Mouse (Mus musculus): Measurements from ENCODE around the gene Gm7579. TPM values are rescaled to one million over a fixed set of nuclear protein-coding genes. Genes with fewer than 3 reads are reported as not detected.
"Not testable (repeated sequence)": the region's sequence is repeated elsewhere in the genome, so short reads cannot be mapped to it uniquely, and the experiment has no call there.

Gene Gm7579
- polyA plus RNA-seq, 2 experiments, result not detected

DNA sequence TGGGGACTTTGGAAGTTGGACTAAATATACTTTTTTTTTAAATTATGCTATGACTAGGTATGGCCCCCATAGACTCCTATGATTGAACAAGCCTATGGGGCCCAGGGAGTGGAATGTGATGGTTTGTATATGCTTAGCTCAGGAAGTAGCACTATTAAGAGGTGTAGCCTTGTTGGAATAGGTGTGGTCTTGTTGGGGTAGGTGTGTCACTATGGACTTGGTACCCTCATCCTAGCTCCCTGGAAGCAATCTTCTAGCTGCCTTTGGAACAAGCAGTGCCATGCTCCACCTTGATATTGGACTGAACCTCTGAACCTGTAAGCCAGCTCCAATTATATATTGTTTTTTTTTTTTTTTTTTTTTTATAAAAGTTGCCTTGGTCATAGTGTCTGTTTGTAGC lies 6.2 kb upstream of the Gm7579 start:
- ATAC-seq (ENCODE audit: insufficient read depth), result no peak

DNA sequence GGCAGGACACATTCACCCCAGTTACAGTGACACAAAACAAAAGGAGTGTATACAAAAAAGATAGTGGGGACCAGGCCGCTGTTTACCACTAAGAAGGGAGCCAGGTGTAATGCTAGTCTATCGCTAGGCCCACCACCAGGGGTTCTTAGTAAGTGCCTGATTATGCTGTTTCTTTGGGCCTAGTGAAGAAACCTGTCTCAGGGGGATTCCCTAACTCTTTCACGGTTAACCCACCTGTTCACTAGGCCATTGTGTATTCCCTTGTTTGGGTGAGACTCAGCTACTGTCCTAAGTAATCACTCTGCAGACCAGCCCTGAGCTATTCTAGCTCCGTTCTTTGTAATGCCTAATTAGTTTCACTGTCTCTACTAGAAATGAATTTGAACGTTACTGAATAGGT lies 4.8 kb upstream of the Gm7579 start:
- not testable (repeated sequence) for H3K9me3 ChIP-seq (ENCODE audit: control insufficient read depth, low read length); DNase-seq (ENCODE audit: low read depth in 3 of 3, low spot score in 3 of 3); H3K27ac ChIP-seq; H3K4me2 ChIP-seq (ENCODE audit: low read depth); H3K4me3 ChIP-seq (ENCODE audit: insufficient read depth in 1 of 2, low read depth in 2 of 2, low read length in 2 of 2); H3K9ac ChIP-seq (replicated peaks); H3K36me3 ChIP-seq (replicated peaks; ENCODE audit: control insufficient read depth, insufficient read depth, low read depth); ATAC-seq (ENCODE audit: insufficient read depth); H3K4me1 ChIP-seq (replicated peaks; ENCODE audit: control insufficient read depth in 2 of 2, insufficient read depth in 2 of 2, low read length in 1 of 2); H3K27me3 ChIP-seq (ENCODE audit: control insufficient read depth, insufficient read depth, low read length)
- 55% methylated on average over 5 of the region's 5 CpGs for WGBS (ENCODE audit: insufficient replicate concordance)

More for the DNA sequence above, 6.2 kb upstream of the Gm7579 start:
- Histone ChIP-seq H3K9ac (replicated peaks) (no peak overlapping the region), H3K27ac (no peak overlapping the region), H3K4me3 (ENCODE audit: insufficient read depth in 1 of 2, low read depth in 2 of 2, low read length in 2 of 2) (no peak overlapping the region), H3K9me3 (ENCODE audit: control insufficient read depth, low read length) (no peaks in the 10 kb centered on the region), H3K4me2 (ENCODE audit: low read depth) (no peak overlapping the region), H3K4me1 (replicated peaks; ENCODE audit: control insufficient read depth in 2 of 2, insufficient read depth in 2 of 2, low read length in 1 of 2) (no peaks in the 10 kb centered on the region), H3K36me3 (replicated peaks; ENCODE audit: control insufficient read depth, insufficient read depth, low read depth) (no peaks in the 10 kb centered on the region), H3K27me3 (ENCODE audit: control insufficient read depth, insufficient read depth, low read length) (no peaks in the 10 kb centered on the region)
- no peak for TF ChIP-seq EP300 (IDR thresholded peaks at IDR 0.05; ENCODE audit: low read depth)
- TF ChIP-seq CTCF (IDR thresholded peaks at IDR 0.05; ENCODE audit: low read depth), result no peak
- no peak for DNase-seq (ENCODE audit: low read depth in 3 of 3, low spot score in 3 of 3)

DNA sequence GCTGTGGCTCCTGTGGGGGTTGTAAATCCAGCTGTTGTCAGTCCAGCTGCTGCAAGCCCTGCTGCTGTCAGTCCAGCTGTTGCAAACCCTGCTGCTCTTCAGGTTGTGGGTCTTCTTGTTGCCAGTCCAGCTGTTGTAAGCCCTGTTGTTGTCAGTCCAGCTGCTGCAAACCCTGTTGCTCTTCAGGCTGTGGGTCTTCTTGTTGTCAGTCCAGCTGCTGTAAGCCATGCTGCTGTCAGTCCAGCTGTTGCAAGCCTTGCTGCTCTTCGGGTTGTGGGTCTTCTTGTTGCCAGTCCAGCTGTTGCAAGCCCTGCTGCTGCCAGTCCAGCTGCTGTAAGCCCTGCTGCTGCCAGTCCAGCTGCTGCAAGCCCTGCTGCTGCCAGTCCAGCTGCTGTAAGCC lies 477 bp downstream of the Gm7579 start:
- not testable (repeated sequence) for H3K4me2 ChIP-seq (ENCODE audit: low read depth); H3K27me3 ChIP-seq (ENCODE audit: control insufficient read depth, insufficient read depth, low read length); H3K4me1 ChIP-seq (replicated peaks; ENCODE audit: control insufficient read depth in 2 of 2, insufficient read depth in 2 of 2, low read length in 1 of 2); H3K9ac ChIP-seq (replicated peaks); H3K9me3 ChIP-seq (ENCODE audit: control insufficient read depth, low read length); ATAC-seq (ENCODE audit: insufficient read depth); DNase-seq (ENCODE audit: low read depth in 3 of 3, low spot score in 3 of 3); H3K27ac ChIP-seq; H3K4me3 ChIP-seq (ENCODE audit: insufficient read depth in 1 of 2, low read depth in 2 of 2, low read length in 2 of 2); H3K36me3 ChIP-seq (replicated peaks; ENCODE audit: control insufficient read depth, insufficient read depth, low read depth)
- WGBS (ENCODE audit: insufficient replicate concordance), result 18% methylated on average over 1 of the region's 1 CpGs

DNA sequence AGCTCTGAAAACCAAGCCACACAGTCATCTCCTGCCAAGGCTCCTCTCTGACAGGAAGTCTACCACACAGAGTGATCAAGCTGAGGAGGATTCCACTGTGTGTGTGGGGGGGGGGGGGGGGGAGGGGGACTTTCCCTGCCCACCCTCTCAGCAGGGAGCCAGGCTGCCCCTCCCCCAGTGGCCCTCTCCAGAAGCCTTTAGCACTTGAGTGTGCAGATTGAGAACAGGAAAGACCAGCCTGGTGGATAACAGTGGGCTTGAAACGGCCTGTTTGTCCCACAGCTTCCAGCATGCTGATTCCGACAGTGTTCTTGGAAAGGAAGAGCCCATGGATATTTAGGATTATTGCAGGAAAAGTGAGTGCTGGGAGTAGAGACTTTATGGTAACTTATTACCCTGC lies 12.9 kb downstream of the Gm7579 start:
- H3K4me2 ChIP-seq (ENCODE audit: low read depth), result no peak overlapping the region
- ATAC-seq (ENCODE audit: insufficient read depth) (no peak), DNase-seq (ENCODE audit: low read depth in 3 of 3, low spot score in 3 of 3) (no peak)
- H3K9ac ChIP-seq (replicated peaks), result no peak overlapping the region
- WGBS (ENCODE audit: insufficient replicate concordance), result 31% methylated on average over 2 of the region's 2 CpGs
- no peaks in the 10 kb centered on the region for H3K27me3 ChIP-seq (ENCODE audit: control insufficient read depth, insufficient read depth, low read length)
- H3K4me3 ChIP-seq (ENCODE audit: insufficient read depth in 1 of 2, low read depth in 2 of 2, low read length in 2 of 2), result no peak overlapping the region
- no peaks in the 10 kb centered on the region for H3K9me3 ChIP-seq (ENCODE audit: control insufficient read depth, low read length)
- no peak overlapping the region for H3K27ac ChIP-seq
- H3K4me1 ChIP-seq (replicated peaks; ENCODE audit: control insufficient read depth in 2 of 2, insufficient read depth in 2 of 2, low read length in 1 of 2), result no peaks in the 10 kb centered on the region
- no peak for TF ChIP-seq CTCF (IDR thresholded peaks at IDR 0.05; ENCODE audit: low read depth)
- no peak for TF ChIP-seq EP300 (IDR thresholded peaks at IDR 0.05; ENCODE audit: low read depth)
- no peaks in the 10 kb centered on the region for H3K36me3 ChIP-seq (replicated peaks; ENCODE audit: control insufficient read depth, insufficient read depth, low read depth)

DNA sequence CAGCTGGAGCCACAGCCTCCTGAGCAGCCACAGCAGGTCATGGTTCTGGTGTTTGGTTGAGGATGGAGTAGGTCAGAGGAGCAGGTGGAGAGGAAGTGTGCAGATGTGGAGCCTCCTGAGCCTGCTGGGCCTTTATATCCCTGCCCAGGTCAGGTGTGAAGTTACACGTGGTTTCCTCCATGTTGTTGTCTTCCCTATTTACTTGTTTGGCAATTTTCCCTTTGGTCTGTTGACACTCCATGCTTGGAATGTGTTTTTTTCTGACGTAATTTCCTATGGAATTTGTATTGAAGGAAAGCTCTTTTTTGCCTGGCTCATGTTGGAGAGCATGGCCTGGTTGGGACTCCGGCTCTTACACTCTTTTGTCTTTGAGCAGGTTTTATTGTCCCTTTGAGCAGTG lies 18.2 kb downstream of the Gm7579 start, which contains the start of gene Krtap5-5:
Krtap5-5 (minus strand) TSS at position 101 of the 400 bp plus-strand sequence.
- not testable (repeated sequence) for H3K27ac ChIP-seq; ATAC-seq (ENCODE audit: insufficient read depth); H3K36me3 ChIP-seq (replicated peaks; ENCODE audit: control insufficient read depth, insufficient read depth, low read depth); H3K27me3 ChIP-seq (ENCODE audit: control insufficient read depth, insufficient read depth, low read length); H3K9ac ChIP-seq (replicated peaks); DNase-seq (ENCODE audit: low read depth in 3 of 3, low spot score in 3 of 3); H3K4me2 ChIP-seq (ENCODE audit: low read depth); H3K9me3 ChIP-seq (ENCODE audit: control insufficient read depth, low read length); H3K4me1 ChIP-seq (replicated peaks; ENCODE audit: control insufficient read depth in 2 of 2, insufficient read depth in 2 of 2, low read length in 1 of 2); H3K4me3 ChIP-seq (ENCODE audit: insufficient read depth in 1 of 2, low read depth in 2 of 2, low read length in 2 of 2)
- WGBS (ENCODE audit: insufficient replicate concordance), result 29% methylated on average over 3 of the region's 3 CpGs

DNA sequence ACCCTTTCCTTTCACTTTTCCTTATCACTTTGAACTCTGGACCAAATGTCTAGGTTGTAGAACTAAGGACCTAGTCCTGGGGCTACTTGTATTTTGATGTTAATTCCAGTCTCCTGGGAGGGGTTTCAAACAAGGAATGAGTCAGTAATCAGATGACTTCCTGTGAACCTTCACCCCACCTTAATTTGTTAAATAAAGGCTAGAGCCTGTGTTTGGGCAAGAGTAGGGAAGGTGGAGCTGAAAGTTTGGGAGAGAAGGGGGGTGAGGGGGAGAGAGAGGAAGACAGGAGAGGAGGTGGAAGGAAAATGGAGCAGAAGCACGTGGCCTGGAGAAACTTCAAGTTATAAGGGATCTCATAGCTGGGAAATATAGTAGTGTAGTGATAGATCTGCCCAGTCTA lies 19.9 kb downstream of the Gm7579 start:
- H3K27ac ChIP-seq, result no peak overlapping the region
- H3K36me3 ChIP-seq (replicated peaks; ENCODE audit: control insufficient read depth, insufficient read depth, low read depth), result no peaks in the 10 kb centered on the region
- no peak for ATAC-seq (ENCODE audit: insufficient read depth)
- H3K9me3 ChIP-seq (ENCODE audit: control insufficient read depth, low read length), result no peaks in the 10 kb centered on the region
- no peaks in the 10 kb centered on the region for H3K27me3 ChIP-seq (ENCODE audit: control insufficient read depth, insufficient read depth, low read length)
- no peak overlapping the region for H3K4me3 ChIP-seq (ENCODE audit: insufficient read depth in 1 of 2, low read depth in 2 of 2, low read length in 2 of 2)
- WGBS (ENCODE audit: insufficient replicate concordance), result 45% methylated on average over 1 of the region's 1 CpGs
- H3K4me1 ChIP-seq (replicated peaks; ENCODE audit: control insufficient read depth in 2 of 2, insufficient read depth in 2 of 2, low read length in 1 of 2), result no peaks in the 10 kb centered on the region
- no peak for DNase-seq (ENCODE audit: low read depth in 3 of 3, low spot score in 3 of 3)
- no peak overlapping the region for H3K9ac ChIP-seq (replicated peaks)
- TF ChIP-seq EP300 (IDR thresholded peaks at IDR 0.05; ENCODE audit: low read depth) (no peak), CTCF (IDR thresholded peaks at IDR 0.05; ENCODE audit: low read depth) (no peak)
- H3K4me2 ChIP-seq (ENCODE audit: low read depth), result no peak overlapping the region

Measured in liver, embryonic 14.5 days (tissue).